Mouse (Mus musculus): ENCODE results near the gene Psmd12. TPM values are rescaled to one million over a fixed set of nuclear protein-coding genes. Genes with fewer than 3 reads are reported as not detected.

Psmd12 gene
- total RNA-seq, 2 experiments from 2014 or later = 84.3 to 133 TPM

DNA sequence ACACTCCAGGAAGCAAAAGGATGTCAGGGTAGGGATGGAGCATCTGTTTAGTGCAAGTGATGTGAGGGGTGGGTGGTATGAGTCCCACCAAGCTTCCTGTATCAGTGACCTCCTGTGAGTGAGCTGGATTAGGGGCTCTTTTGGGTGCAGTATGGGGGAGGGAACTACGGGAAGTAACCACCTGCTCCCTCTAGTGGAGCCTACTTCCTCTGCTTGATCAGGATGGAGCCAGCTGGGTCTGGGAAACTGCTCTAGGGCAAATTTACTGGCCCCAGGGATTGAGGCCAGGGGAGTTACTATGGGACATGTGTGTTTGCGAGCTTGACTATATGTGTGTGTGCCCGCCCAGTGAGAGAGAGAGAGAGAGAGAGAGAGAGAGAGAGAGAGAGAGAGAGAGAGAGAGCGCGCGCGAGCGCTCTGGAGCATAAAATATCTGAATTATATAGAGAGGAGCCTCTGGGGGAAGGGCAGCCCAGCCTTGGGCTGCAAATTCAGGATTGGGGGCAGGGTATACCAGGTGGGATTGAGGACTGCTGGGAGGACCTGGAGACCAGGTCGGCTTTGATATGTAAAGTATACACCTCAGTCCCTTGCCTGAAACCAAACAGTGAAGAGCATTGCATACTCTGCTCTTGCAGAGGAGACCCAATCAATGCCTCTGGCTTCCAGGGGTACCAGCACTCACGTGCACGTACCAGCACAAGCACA lies 30.5 kb downstream of the Psmd12 start:
- peak; percentile 53 for ATAC-seq (replicated peaks; ENCODE audit: poor library complexity)

DNA sequence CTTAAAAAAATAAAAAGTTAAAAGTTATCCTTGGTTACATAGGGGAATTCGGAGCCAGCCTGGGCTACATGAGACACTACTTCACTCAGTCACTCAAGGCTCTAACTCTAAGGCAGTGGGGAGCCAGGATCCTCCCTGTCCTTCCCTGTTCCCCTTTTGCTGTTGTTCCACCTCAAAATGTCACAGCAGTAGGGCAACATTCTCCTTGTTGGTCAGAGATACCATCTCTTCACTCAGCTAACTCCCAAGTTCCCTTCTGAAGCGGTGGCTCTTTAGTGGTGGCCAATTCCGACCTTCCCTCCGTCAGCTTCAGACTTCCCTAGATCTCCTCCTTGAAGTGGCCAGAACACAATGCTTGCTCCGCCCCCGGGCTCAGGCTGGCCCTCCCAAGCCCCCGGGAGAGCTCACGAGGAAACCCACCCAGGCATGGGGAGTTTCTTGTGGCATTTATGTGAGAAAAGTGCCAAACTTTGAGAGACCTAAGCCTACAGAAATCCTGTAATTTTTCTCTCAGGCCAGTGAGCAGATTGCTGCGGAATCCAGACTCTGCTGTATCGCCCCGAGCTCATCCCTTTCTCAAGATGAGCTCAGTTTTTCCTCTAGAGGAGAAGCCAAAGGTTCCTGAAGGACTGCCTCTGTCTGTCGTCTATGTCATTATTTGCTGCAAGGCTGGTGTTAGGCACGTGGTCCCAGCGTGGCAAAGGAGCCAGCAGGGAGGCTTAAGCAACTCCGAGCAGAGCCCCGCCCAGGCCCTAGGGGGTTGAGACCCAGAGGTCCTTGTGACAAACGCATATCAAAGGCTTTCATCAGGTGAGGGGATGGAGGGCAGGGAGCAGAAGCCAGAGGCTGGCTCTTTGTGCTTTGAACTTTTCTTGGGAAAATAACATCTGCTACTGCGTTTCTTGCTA lies 31.3 kb downstream of the Psmd12 start:
- ATAC-seq (replicated peaks; ENCODE audit: poor library complexity) = peak; percentile 66

DNA sequence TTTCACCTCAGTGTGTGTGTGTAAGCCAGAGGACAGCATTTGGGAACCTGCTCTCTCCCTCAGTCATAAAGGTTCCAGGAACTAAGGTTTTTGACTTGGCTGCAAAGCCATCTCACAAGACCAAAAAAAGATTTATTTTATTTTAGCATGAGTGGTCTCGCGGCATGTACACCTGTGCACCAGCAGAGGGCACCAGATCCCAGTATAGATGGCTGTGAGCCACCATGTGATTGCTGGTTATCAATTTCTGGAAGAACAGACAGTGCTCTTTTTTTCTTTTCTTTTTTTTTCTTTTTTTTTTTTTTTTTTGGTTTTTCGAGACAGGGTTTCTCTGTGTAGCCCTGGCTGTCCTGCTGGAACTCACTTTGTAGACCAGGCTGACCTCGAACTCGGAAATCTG lies 32.7 kb downstream of the Psmd12 start:
- peak; percentile 75 for ATAC-seq (replicated peaks; ENCODE audit: poor library complexity)

DNA sequence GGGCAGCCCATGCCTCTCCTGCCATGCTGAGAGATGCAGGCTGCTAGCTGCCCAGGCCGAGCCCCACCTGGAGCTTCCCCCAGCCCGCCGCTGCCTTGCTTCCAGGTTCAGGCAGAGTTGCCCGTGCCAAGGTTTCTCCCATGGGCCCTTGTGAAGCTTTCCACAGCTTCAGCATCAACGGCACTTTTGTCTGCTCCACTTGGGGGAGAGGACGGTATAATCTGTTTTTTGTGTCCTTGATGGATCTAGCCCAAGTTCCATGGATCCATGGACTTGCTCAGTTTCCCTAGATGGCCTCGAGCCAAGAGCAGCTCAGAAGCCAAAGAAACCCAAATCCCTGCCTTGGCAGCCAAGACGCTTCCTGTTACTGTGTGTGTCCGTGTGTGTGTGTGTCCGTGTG lies 33.8 kb downstream of the Psmd12 start:
- ATAC-seq (replicated peaks; ENCODE audit: poor library complexity) = no peak

DNA sequence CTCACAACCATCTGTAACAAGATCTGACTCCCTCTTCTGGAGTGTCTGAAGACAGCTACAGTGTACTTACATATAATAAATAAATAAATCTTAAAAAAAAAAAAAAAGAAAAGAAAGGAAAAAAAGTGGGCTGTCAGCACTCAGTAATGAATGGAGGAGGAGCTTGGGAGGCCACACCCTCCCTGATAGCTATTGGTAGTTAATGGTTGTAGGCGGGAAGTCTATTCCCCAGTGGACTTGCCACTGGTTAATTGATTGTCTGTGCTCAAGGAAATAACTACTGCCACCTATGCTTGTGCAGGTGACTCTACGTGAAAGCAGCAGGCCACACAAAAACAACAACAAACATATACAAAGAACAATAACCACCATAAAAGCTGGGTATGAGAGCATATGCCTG lies 37.1 kb downstream of the Psmd12 start:
- peak; percentile 55; the same call in 1 of the 2 replicates for ATAC-seq (replicated peaks; ENCODE audit: poor library complexity)

DNA sequence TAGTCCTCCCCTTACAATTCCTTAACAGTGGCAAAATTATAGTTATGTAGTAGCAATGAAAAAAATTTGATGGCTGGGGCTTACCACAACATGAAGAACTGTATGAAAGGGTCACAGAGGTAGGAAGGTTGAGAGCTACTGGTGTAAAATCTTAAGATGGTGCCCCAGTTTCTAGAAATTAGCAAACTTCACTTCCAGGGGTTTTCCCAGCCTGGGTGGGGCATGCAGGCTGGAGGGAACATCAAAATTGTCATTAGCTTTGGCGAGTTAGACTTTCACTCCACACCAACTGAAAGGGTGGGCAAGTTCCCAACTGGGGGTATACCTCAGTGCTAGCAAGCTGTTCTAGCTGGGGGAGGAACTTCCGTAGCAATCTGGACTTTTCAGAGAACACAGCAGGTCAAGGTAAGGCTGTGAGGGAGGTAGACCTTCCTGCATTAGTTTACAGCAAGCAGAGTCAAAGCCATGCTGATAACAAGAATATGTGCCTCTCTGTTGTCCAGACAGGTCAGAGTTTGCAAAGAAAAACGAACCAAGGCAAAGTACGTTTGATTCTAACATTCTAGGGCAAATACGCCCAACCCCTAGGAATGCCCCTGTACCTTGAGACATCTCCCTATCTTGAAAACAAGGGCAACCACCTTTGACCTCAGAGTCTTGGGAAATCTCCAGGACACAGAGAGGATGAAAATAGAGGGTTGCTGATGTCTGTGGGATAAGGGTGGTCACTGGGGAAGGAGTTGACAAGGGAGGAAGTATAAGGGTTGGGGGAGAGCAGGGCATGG lies 39.6 kb downstream of the Psmd12 start:
- no peak for ATAC-seq (replicated peaks; ENCODE audit: poor library complexity)

DNA sequence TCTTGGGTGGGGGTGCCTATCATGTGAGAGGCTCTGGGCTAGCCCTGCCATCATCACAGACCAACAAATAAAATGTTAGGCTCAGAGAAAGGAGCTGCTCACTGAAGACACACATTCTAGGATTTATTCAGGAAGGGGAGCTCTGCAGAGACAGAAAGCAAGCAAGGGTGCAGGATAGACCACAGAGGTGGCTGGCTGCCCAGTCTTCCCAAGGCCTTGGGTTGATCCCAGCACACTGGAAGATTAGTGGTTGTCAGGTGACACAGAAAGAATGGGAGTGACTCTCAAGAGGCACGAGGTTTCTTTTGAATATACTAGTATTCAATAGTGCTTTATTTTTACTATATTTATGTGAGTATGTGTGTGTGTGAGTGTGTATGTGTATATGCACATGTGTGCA lies 41.9 kb downstream of the Psmd12 start:
- no peak for ATAC-seq (replicated peaks; ENCODE audit: poor library complexity)

DNA sequence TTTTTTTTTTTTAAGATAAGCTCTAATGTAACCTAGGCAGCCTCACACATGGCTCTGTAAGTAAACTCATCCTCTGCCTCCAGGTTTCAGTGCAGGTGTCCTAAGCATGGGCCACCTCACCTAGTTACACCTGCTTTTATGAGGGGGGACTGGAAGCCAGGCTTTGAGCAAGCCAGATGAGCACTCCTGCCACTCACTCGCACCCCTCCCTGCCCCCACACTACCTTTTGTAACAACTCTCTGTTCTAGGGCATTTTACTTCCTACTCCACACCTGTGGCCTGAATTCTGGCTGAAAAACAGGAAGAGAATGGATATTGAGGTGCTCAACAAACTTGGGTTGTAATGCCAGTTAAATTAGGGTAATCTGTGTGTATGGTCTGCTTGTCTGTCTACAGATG lies 45.7 kb downstream of the Psmd12 start:
- no peak for ATAC-seq (replicated peaks; ENCODE audit: poor library complexity)

DNA sequence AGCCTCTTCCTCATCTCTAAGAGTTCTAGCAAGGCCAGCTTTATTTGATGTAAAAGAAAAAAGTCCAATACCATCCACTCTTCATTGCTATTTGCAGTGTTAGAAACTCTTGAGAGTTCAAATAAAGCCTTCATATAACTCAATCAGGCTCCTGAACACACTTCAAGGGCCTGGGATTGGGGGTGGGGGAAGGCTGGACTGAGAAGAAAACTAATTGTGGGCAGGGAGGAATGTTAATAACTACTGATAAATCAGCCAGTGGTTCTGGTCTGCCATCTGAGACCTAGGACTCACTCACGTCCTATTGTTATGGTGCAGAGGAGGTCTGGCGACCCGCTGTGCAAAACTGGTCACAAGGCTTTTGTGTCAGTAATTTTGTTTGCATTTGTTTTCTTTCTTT lies 48.3 kb downstream of the Psmd12 start:
- no peak for ATAC-seq (replicated peaks; ENCODE audit: poor library complexity)

DNA sequence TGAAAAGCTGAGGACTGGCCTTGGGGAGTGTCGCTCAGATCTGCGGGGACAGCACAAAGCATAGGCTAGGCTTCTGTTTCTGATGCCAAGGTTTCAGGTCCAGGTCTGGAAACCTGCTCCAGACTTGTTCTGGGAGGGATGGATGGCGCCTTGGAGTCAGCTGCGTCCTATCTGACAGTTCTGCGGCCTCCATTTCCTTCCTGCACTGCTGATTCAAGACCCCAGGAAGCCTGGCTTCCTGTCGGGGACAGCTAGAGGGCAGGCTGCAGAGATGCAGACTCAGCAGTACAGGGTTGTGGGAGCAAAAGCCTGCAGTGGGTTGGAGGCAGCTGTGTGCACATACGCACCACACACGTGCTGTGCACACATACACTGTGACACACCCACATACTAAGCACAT lies 50.0 kb downstream of the Psmd12 start:
- ATAC-seq (replicated peaks; ENCODE audit: poor library complexity) = peak; percentile 93

DNA sequence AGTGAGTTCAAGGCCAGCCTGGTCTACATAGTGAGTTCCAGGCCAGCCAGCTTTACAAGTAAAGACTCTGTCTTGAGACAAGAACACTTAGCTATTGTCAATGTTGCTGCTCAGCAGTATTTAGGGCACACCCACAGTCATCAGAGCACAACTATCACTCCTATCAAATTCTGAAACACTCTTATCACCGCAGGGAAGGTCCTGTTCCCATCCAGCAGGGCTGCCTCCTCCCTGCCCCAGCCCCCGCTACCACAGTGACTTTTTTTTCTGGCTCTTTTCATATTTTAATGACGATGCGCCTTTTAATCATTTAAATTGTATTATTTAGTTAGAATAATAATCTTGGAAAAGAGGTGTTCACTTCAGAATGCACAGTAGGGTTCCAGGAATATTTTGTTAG lies 52.2 kb downstream of the Psmd12 start:
- peak; percentile 63 for ATAC-seq (replicated peaks; ENCODE audit: poor library complexity)

DNA sequence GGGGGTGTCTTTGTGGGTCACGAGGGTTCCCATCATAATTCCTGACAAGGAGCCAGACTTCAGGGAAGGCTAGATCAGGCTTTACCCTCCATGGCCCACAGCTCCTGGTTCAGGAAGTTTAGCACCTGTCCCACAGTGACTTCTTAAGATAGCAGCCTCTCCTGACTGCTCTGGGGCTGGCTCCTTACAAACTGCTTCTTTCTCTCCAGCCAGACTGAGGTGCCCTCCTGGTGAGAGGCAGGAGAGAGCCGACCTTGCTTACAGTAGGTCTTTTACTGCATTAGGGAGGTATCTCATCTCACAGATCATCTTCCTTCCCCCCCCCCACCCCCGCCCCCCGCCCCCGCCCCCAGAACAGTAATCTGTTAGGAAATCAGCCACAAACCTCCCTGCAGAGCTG lies 53.0 kb downstream of the Psmd12 start:
- ATAC-seq (replicated peaks; ENCODE audit: poor library complexity) = no peak

DNA sequence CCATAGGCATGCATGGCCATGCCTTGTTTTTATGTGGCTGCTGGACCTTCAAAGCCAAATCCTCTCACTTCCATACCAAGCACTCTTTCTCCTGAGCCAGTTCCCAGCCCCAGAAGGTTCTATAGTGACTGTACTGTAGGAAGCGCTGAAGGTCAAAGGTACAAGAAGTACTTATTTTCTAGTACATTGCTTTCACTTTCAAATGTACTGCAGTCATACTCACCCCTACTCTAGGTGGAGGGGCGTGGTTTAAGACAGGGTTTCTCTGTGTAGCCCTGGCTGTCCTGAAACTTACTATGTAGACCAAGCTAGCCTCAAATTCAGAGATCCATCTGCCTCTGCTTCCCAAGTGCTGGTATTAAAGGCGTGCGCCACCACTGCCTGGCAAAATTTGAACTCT lies 59.7 kb downstream of the Psmd12 start:
- 0 out of 2 replicates have a peak, but pooled peaks have one; percentile 31 for ATAC-seq (replicated peaks; ENCODE audit: poor library complexity)

DNA sequence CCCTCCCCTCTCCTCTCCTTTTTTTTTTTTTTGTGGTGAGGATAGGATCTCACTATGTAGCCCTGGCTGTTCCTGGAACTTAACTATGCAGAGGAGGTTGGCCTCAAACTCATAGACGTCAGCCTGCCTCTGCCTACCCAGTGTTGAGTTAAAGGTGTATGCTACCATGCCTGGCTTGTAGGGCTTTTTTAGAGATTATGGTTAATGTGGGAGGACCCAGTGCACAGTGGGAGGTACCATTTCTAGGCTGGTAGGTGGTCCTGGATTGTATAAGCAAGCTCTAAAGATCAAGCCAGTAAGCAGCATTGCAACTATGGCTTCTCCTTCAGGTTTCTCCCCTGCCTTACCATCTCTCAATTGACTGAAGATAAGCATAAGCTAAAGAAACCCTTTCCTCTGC lies 61.1 kb downstream of the Psmd12 start:
- no peak for ATAC-seq (replicated peaks; ENCODE audit: poor library complexity)

DNA sequence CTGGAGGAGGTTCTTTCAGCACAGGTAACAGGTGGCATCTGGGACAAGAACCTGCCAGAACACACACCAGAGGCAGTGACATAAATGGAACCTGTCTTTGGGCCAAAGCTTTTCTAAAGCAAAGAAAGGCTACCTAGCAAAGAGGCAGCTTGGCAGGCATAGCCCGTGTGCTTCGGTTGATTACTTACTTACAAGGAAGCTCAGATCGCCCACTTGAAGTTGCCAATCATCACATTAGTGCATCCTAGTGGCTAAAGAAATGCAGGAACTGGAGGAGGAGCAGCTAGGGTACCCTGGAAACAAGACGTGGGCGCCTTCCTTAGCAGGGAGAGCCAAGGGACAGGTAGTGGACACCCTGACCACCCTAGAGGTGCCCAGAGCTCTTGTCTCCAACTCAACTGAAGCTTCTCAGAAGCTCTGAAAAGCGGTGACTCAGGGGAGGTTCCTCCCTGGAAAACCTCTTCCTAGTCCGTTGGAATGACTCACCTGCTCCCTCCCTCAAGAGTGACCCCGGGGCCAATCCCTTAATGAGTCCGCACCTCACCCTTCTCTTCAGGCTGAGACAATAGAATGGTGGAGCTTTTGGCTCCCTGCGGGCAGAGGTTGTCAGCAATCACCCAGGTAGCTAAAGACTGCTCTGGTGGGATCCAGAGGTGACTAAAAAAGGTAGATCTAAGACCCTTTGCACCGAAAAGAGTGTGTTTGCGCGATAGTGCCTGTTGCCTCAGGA lies 66.6 kb downstream of the Psmd12 start:
- ATAC-seq (replicated peaks; ENCODE audit: poor library complexity) = no peak

DNA sequence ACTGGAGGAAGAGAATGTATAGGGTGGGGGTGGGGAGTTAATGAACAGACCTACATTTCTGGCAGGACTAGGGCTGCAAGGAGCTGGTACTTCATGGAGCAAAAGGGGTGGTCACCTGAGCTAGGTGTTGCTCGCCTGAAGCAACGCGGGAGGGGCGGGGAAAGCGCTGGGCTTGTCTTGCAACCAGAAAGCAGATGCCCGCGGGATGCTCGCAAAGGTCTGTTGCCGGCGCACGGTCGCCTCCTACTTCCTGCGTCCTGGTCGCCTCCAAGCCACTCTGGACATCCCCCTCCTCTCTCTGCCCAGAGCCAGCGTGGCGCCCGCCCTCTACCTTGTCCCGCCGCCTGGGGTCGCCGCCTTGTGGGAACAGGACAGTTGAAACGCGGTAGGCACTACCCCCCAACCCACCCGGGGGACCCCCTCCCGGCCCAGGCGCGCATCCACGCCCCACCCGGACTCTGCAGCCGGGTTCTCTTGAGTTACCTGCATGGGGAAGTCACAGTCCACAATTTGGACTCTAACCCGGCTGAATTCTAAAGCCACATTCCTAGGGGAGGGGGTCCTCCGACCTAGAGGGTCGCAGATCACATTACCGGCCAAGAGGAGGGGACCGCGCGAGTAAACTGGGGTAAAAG lies 67.5 kb downstream of the Psmd12 start:
- peak; percentile 30 for ATAC-seq (replicated peaks; ENCODE audit: poor library complexity)

DNA sequence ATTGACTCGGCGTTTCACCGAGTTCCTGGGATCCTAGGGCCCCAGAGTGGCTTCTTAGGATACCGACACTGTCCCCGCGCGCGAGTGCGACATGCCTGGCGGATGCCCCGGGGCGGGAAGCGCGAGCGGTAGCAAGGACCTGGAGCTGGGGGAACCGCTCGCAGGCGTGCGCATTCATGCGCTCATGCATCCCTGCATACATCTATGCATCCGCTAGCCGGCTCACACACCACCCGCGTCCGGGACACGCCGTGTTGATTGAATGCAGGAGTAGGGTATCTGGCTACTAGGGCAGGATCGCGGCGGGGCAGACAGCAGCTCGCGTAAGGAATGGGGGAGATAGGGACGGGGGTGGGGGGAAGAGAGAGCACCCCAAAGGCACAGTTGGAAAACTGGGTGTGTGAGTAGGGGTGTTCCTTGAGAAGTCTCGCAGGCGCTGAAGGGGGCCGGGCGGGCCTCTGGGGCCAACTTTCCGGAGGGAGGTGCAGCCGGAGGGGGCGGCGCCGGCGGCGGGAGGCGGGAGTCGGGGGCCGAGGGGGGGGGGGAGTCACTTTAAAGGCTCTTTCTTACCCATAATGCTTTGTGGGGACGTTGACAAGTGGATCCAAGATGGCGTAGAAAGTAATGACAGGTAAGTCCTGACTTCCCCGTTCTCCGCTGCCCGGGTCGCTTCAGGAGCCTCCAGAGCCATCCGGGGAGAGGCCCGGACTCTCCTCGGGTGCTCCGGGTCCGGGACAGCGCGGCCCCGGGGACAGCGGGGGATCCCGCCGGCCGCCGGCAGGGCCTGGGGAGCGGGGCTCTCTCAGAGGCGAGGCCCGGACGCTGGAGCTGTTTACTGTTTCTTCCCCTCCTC lies 68.3 kb downstream of the Psmd12 start, which contains the start of gene Helz:
Gene Helz (plus strand): TSS at position 580 of the 853 bp plus-strand sequence.
- peak; percentile 79 for ATAC-seq (replicated peaks; ENCODE audit: poor library complexity)

DNA sequence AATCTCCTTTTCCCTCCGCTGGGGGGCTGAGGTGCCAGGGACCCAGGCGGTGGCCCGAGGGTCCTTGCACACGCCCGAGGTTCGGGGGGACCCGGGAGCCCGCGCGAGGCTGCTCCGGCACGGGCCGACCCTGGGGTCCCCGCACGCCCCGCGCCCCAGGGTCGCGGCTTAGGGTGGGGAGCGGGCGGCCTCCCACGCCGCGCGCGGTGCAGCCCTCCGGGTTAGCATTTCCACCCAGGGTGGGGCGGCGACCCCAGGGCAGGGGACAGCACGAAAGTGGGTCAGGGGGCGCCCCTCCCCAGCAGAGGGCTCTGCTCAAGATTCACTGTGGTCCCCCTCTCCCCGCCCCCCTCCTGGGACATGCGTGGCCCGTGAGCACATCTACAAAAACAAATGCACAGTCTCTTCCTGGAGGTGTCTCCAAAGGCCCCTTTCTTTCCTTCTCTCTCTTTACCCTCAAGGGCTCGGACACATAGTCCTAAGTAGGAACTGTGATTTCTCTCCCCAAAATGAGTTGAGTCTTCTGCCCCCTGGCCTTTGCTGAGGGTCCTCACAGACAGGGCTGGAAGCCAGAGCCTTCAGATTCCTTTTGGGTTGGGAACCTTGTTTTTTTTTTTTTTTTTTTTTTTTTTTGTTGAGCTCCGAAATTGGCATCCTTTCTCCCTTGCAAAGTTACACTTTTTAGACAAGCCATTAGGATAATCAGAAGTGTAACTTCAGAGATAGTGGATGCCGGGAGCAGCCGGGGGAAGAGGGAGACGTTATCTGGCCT lies 69.1 kb downstream of the Psmd12 start:
- peak; percentile 5; the same call in 1 of the 2 replicates for ATAC-seq (replicated peaks; ENCODE audit: poor library complexity)
